Mouse (Mus musculus) urinary bladder, adult 2 months (tissue): ENCODE results near the gene Mmp21. TPM values are rescaled to one million over a fixed set of nuclear protein-coding genes. Genes with fewer than 3 reads are reported as not detected.
A peak's percentile ranks its signal among the peaks of the same experiment; 100 is the strongest.

Source experiments
- DNase-seq: peaks from one replicate; pipeline ENCODE4 v3.0.0; 2022; ENCODE audit warnings: low spot score
- polyA plus RNA-seq: library from polyadenylated mRNA; depleted of rRNA; stranded (reverse); fragments of >200 nt; gene quantifications from 2 replicates; pipeline ENCODE4 v1.2.3, GENCODE M21; 2012; rRNA removed

Mmp21 gene
- polyA plus RNA-seq, 1 experiment = not detected

- no peak for DNase-seq
These were observed 17.4 kb downstream of the Mmp21 start for GRCm38 (mm10) chr7:133662467-133662866.

GRCm38 (mm10) chr7:133645716-133646115 lies 34.1 kb downstream of the Mmp21 start:
- DNase-seq = no peak

- DNase-seq = no peak
These were observed 41.0 kb downstream of the Mmp21 start for GRCm38 (mm10) chr7:133638821-133639220.

GRCm38 (mm10) chr7:133638306-133638705 lies 41.6 kb downstream of the Mmp21 start:
- no peak for DNase-seq

- peak; percentile 92 for DNase-seq
These were observed 42.2 kb downstream of the Mmp21 start, which contains the start of gene Edrf1 for GRCm38 (mm10) chr7:133637361-133638305. Gene Edrf1, plus strand, starts transcription at chr7:133637543.

- peak; percentile 62 for DNase-seq
These were observed 43.0 kb downstream of the Mmp21 start for GRCm38 (mm10) chr7:133636738-133637352.

- no peak for DNase-seq
These were observed 44.8 kb downstream of the Mmp21 start for GRCm38 (mm10) chr7:133634932-133635650.

GRCm38 (mm10) chr7:133632476-133632875 lies 47.4 kb downstream of the Mmp21 start:
- DNase-seq = no peak

- DNase-seq = no peak
These were observed 49.0 kb downstream of the Mmp21 start for GRCm38 (mm10) chr7:133630821-133631220.

- no peak for DNase-seq
These were observed 52.5 kb downstream of the Mmp21 start for GRCm38 (mm10) chr7:133627184-133627936.

Other genes with a start within 250 kb of the Mmp21 start
- not detected in 2 replicates for gene Tex36, start 77.9 kb downstream of the Mmp21 start, polyA plus RNA-seq
- 17.9 and 22.1 TPM in 2 replicates for gene Edrf1, start 42.5 kb downstream of the Mmp21 start, polyA plus RNA-seq
- 91.8 and 99.0 TPM in 2 replicates for gene Bccip, start 29.3 kb upstream of the Mmp21 start, polyA plus RNA-seq
- gene Uros, start 30.0 kb upstream of the Mmp21 start, polyA plus RNA-seq = 23.3 and 32.4 TPM in 2 replicates
- 0.13 and 0.29 TPM in 2 replicates for gene Fank1, start 96.8 kb upstream of the Mmp21 start, polyA plus RNA-seq
- 35.3 and 37.3 TPM in 2 replicates for gene Dhx32, start 102.7 kb upstream of the Mmp21 start, polyA plus RNA-seq